Mouse (Mus musculus) olfactory bulb, adult 2 months (tissue): ENCODE measurements around the gene Mapk1ip1l. TPM values are rescaled to one million over a fixed set of nuclear protein-coding genes. Genes with fewer than 3 reads are reported as not detected.
"Not testable (repeated sequence)": the region's sequence is repeated elsewhere in the genome, so short reads cannot be mapped to it uniquely, and the experiment has no call there.

Experiments used
- H3K27ac ChIP-seq: fragments of 200-500 bp; 2 replicates; pipeline ENCODE4 v1.5.1; 2012; ENCODE audit warnings: low read depth, low read length; ENCODE audit not compliant: insufficient read depth
- H3K4me1 ChIP-seq: fragments of 200-500 bp; 2 replicates; pipeline ENCODE4 v1.6.1; 2012; ENCODE audit warnings: low read length; ENCODE audit not compliant: control insufficient read depth, insufficient read depth
- H3K4me3 ChIP-seq: fragments of 200-500 bp; 2 replicates; pipeline ENCODE4 v1.5.1; 2012; ENCODE audit warnings: mild to moderate bottlenecking, low read depth, low read length, moderate library complexity; ENCODE audit not compliant: insufficient read depth
- CTCF ChIP-seq: fragments of 200-500 bp; IDR thresholded peaks from 2 replicates; pipeline ENCODE4 v1.5.1; 2012; ENCODE audit warnings: low read depth, mild to moderate bottlenecking, low read length, moderate library complexity; ENCODE audit not compliant: insufficient read depth
- POLR2A ChIP-seq: fragments of 200-500 bp; IDR thresholded peaks from 2 replicates; pipeline ENCODE4 v1.6.1; 2012; ENCODE audit warnings: mild to moderate bottlenecking, low read depth, low read length, moderate library complexity; ENCODE audit not compliant: insufficient read depth
- WGBS: fragments of 180-500 bp; shearing (Covaris S2); methylation state at CpG from one replicate; pipeline ENCODE4 v1.1.7; 2018; 5-methylcytosine and 5-hydroxymethylcytosine counted together
- polyA plus RNA-seq: library from polyadenylated mRNA; stranded (reverse); fragments of >200 nt; gene quantifications from 2 replicates; pipeline ENCODE4 v1.2.4, GENCODE M21; 2012; ENCODE audit warnings: low replicate concordance; ENCODE audit not compliant: missing spikeins, insufficient read depth, insufficient read length

Gene Mapk1ip1l
- polyA plus RNA-seq, 1 experiment = not detected

DNA sequence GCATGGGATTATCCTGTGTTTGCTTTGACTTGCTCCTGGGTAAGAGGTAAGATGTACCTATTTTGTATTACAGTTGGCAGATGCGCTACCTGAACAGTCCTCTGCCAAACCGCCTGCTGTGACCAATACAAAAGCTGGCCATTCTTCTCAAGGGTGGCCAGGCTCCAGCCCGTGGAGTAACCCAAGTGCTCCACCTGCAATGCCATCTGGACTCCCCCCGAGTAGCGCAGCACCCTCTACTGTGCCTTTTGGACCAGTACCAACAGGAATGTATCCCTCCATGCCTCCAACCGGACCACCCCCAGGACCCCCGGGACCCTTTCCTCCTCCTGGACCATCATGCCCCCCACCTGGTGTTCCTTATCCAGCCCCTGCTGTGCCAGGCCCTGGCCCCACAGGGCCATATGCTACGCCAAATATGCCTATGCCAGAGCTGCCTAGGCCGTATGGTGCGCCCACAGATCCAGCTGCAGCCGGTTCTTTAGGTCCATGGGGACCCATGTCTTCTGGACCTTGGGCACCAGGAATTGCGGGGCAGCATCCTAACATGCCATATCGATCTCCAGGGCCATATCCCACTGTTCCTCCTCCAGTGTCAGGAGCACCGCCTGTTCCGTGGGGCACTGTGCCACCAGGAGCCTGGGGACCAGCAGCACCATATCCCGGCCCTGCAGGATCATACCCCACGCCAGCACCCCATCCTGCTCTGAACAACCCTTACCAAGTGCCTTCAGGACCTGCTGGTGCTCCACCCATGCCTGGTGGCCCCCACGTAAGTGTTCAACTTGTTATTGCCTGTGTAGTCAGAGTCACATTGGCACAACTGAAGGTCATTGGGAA, 12.5 kb downstream of the Mapk1ip1l start:
- H3K4me3 ChIP-seq = no peak overlapping the region
- TF ChIP-seq CTCF (no peak), POLR2A (no peak)
- H3K4me1 ChIP-seq = no peaks in the 10 kb centered on the region
- WGBS = 92% methylated on average over 18 of the region's 18 CpGs
- H3K27ac ChIP-seq = no peak overlapping the region

DNA sequence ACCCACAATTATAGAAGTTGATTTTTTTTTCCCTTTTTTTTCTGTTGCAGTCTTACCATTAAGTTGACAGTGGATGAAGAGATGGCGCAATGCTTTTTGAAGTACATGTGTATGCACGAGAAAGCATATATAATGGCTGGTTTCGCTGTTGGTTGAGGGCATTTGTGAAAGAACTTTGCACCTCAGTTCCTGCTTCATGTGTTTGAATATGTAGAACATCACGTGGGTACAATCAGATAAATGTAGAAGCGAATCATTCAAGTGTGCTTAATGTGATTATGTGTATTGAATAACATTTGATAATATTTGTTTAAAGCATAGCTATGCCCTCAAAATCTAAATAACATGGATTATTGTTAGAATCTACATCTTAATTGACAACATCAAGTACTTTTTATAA, 21.3 kb downstream of the Mapk1ip1l start:
- Histone ChIP-seq H3K4me1 (no peaks in the 10 kb centered on the region), H3K4me3 (no peak overlapping the region), H3K27ac (no peak overlapping the region)
- TF ChIP-seq CTCF (no peak), POLR2A (no peak)
- WGBS = 86% methylated on average over 5 of the region's 5 CpGs

DNA sequence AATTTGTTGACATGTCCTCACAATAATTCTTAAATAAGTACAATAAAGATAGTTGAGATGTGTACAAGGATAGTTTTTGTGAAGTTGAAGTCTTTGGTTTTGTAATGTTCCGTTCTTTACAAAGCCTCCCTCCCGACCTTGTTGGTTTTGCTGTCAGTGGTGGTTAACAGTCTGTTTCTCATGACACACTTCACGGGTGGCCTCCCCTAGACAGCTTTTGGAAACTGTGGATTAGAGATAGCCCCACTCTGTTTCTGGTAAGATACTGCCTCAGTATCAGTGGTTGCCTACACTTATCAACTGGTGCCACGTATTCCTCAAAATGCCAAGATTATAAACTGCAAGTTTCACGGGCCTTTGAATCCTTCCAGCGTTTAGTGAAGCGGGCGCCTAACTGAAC, 23.5 kb downstream of the Mapk1ip1l start:
- H3K27ac ChIP-seq, H3K4me3 ChIP-seq, H3K4me1 ChIP-seq: not testable (repeated sequence)
- 96% methylated on average over 7 of the region's 8 CpGs for WGBS

DNA sequence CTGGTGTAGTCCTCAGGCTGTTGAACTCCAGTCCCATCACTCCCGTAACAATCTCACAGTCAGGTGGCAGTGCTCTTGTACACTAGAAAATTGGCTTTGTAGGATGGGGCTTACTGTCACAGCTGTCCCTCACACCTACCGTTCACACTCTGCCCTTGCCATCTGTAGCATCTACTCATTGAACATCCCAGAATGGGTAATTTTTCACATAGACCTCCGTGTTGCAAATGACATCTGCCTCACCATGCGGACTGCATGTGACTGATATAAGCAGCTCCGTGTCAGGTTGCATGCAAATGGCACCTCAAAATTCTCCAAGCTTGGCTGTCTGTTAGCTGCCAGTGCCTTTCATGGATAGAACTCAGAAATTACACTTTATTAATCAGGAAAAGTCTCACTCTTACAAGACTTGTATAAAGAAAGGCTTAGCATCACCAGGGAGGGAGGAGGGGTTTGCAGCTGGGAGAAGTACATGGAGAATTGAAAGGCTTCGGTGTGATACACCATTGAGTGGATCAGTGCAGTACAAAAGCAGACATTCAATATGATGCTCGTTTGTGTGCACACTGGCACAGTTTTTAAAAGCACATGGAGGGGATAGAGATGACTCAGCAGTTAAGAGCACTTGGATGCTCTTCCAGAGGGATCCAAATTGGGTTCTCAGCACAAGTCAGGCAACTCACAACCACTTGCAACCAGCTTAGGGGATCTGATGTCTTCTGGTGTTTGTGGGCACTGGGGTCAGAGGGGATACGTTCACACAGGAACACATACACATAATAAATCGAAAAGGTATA, 28.1 kb downstream of the Mapk1ip1l start:
- 79% methylated on average over 9 of the region's 9 CpGs for WGBS
- no peak for TF ChIP-seq CTCF
- no peak for TF ChIP-seq POLR2A

DNA sequence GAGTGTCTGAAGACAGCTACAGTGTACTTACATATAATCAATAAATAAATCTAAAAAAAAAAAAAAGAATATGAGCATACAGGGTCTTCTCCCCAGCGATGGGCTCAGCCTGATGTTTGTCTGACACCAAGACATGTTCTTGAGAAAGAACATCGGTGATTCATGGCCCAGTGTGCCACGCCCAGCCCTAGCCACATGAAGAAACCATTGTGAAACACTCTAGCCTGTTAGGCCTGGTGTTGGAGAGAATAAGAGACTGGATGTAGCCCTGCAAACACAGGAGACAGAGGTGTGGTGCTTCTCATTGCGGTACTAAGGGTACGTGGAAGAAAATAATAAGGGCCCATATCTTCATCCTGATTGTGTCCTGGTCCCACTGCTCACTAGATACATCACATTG, 29.3 kb downstream of the Mapk1ip1l start:
- Histone ChIP-seq H3K4me1 (no peaks in the 10 kb centered on the region), H3K27ac (no peak overlapping the region), H3K4me3 (no peak overlapping the region)
- no peak for TF ChIP-seq CTCF
- no peak for TF ChIP-seq POLR2A
- WGBS = 92% methylated on average over 5 of the region's 5 CpGs

More for the DNA sequence above, 28.1 kb downstream of the Mapk1ip1l start:
- H3K4me3 ChIP-seq = no peak overlapping the region
- H3K27ac ChIP-seq = no peak overlapping the region
- H3K4me1 ChIP-seq = no peaks in the 10 kb centered on the region

DNA sequence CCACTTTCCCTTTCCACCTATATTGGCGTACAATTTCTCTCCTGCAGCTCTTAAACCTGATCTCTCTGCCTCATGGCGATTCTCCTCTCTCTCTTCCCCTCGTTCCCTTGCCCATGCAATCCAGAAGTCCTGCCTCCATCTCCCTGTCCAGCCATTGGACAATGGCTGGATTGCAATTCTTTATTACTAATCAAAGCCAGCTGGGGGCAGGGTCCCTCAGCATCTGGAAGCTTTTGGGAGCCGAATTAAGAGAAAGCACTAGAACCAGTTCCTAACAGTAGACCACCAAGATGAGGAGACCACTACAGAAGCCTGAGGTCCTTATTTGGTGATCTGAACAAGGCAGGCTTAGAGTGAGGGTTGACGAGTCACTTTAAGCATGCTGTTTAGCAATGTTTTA, 33.9 kb downstream of the Mapk1ip1l start:
- Histone ChIP-seq H3K27ac (no peak overlapping the region), H3K4me3 (no peak overlapping the region), H3K4me1 (0 out of 2 replicates have a peak, but pooled peaks cover 2% of the 10 kb centered on the region)
- WGBS = 78% methylated on average over 5 of the region's 5 CpGs
- TF ChIP-seq CTCF (no peak), POLR2A (no peak)

DNA sequence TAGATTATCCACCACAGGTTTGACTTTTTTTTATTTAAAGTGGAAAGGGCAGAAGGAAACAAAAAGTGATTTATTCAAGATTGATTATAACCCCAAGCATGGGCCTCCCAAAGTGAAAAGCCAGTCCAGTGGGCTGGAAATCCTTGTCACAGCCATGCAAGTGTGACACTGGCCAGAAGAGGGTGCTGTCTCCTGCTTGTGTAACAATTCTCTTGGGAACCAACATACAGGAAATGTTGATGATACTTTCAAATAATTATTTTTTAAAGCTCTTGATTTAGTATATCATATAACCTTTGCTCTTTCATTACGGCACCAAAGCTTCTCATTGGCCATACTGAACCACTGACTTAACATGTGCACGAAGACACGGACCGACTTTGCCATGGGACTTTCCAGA, 36.8 kb downstream of the Mapk1ip1l start:
- no peak overlapping the region for H3K4me3 ChIP-seq
- no peak for TF ChIP-seq POLR2A
- TF ChIP-seq CTCF = no peak
- H3K27ac ChIP-seq = no peak overlapping the region
- 80% methylated on average over 4 of the region's 4 CpGs for WGBS
- 0 out of 2 replicates have a peak, but pooled peaks cover 2% of the 10 kb centered on the region for H3K4me1 ChIP-seq

DNA sequence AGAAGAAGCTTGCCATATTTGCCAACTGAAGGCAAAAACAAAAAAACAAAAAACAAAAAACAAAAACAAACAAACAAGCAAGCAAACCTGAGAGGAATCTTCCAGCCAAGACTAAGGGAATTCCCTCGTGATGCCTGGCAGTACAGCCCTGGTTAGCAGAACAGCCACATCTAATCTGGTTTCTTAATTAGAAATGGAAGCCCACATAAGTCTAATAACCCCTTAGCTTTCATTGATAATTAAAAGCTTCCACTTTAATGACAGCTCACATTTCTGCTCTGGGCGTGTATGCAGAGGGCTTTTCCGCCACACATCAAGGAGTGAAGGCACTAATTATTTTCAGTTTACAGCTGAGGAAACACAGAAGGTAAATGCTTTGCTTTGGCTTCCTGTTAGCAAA, 37.2 kb downstream of the Mapk1ip1l start:
- 0 out of 2 replicates have a peak, but pooled peaks cover 2% of the 10 kb centered on the region for H3K4me1 ChIP-seq
- no peak overlapping the region for H3K27ac ChIP-seq
- 22% methylated on average over 3 of the region's 3 CpGs for WGBS
- TF ChIP-seq CTCF = no peak
- TF ChIP-seq POLR2A = no peak
- no peak overlapping the region for H3K4me3 ChIP-seq

DNA sequence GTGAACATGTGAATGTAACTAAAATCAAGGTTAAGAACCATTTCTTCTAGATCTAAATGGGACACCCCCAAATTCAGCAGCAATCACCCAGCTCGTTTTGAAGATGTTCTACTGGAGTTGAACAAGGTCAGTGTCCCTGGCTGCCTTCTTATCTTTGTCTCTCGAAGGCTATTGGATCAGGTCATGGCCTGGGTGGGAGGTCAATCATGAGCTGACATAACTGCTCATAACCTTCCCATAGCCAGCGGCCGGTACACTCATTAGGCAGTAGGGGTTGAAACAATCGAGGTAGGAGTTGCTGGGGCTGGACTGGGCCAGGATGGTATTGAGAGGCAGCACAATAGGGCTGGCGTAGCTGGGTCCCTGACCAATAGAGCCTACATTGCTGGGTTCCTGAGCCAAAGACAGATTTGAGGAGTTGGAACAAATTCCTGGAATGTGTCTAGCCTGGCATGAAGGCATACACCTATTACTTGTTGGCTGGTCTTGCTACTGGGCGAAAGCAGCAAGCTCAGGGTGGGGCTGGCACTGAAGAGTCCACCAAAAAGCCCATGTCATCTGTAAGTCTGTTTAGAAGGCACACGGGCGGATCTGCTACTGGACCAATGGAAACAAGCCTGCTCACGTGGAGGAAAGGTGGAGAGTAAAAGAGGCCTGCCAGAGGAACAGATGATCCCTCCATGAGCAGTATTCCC, 42.3 kb downstream of the Mapk1ip1l start:
- WGBS = 84% methylated on average over 10 of the region's 10 CpGs

More for the DNA sequence above, 42.3 kb downstream of the Mapk1ip1l start:
- no peak overlapping the region for H3K27ac ChIP-seq
- no peaks in the 10 kb centered on the region for H3K4me1 ChIP-seq
- no peak overlapping the region for H3K4me3 ChIP-seq
- TF ChIP-seq POLR2A (no peak), CTCF (no peak)
